Mouse (Mus musculus): ENCODE results near the gene Lalba. TPM values are rescaled to one million over a fixed set of nuclear protein-coding genes. Genes with fewer than 3 reads are reported as not detected.
"Not testable (repeated sequence)": the region's sequence is repeated elsewhere in the genome, so short reads cannot be mapped to it uniquely, and the experiment has no call there.

Lalba gene
- total RNA-seq, 2 experiments from 2014 or later: not detected

DNA sequence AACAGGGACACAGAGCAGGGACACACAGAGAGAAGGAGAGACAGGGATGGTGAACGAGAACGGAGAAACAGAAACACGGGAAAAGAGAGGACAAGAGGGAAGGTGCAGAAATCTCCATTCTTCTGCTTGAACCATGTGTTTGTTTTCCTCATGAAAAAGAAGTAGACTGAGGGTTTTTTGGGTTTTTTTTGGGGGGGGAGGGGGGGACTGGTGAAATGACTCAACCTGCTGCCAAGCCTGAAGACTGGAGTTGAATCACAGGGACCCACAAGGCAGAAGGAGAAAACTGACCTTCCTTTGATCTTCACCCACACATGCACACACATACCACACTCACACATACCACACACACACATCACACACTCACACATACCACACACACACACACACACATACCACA lies 20.8 kb upstream of the Lalba start:
- no peak for DNase-seq (ENCODE audit: low spot score in 2 of 2)
- intact Hi-C loops (cut with DNase I): loop anchor here (10.0 kb wide), 1 partner anchor 89 kb away; no protein-coding TSS in a partner anchor

DNA sequence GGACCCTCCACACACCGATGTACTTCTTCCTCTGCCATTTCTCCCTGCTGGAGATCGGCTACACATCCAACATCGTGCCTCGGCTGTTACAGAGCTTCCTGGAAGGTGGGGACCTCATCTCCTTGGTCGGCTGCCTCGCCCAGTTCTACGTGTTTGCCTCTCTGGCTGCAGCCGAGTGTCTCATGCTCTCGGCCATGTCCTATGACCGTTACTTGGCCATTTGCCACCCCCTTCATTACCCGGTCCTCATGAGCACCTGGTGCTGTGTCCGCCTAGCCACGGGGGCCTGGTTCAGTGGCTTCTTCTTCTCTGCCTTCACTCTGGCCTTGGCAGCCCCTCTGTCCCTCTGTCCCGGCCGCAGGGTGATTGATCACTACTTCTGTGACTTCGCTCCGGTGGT lies 15.1 kb upstream of the Lalba start:
- DNase-seq (ENCODE audit: low spot score in 2 of 2): no peak
- intact Hi-C loops (cut with DNase I): no loop called here

DNA sequence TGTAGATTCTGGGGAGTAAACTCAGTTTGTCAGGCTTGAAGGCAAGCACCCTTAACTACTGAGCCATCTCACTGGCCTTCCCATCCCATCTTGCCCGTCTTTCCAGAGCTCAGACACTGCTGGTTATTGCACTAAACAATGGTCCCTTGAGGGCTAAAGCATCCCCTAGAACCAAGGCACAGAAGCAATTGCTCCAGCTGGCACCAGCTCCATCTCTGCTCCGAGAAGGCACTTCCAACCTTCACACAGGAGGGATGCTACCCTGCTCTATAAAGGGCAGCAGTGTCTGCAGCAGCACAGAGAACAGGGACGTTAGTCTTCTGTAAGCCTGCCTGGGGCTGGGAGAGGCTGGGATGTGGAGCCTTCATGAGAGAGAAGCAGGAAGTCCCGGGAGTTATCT lies 9.6 kb upstream of the Lalba start, which contains the start of gene Olfr279:
Gene Olfr279, plus strand, starts transcription at position 301 of the 400 bp plus-strand sequence.
- no peak for DNase-seq (ENCODE audit: low spot score in 2 of 2)
- intact Hi-C loops (cut with DNase I): no loop called here

DNA sequence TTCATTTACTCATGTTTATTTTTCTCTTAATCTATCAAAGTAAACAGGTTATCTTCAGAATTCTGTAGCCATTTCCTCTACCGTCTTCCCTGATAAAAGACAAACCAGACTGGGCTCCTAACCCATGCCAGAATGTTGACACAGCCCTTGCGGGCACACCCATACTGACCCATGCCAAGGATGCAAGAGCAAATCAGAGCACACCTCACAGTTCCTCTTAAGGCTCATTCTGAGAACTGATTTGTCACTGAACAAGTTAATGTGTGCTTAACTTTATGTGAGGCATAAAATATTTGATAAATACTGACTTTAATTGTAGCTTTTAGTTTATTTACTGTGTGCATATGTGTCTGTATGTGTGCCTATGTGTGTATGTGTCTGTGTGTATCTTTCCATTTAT lies 8.8 kb upstream of the Lalba start:
- no peak for DNase-seq (ENCODE audit: low spot score in 2 of 2)
- intact Hi-C loops (cut with DNase I): no loop called here

DNA sequence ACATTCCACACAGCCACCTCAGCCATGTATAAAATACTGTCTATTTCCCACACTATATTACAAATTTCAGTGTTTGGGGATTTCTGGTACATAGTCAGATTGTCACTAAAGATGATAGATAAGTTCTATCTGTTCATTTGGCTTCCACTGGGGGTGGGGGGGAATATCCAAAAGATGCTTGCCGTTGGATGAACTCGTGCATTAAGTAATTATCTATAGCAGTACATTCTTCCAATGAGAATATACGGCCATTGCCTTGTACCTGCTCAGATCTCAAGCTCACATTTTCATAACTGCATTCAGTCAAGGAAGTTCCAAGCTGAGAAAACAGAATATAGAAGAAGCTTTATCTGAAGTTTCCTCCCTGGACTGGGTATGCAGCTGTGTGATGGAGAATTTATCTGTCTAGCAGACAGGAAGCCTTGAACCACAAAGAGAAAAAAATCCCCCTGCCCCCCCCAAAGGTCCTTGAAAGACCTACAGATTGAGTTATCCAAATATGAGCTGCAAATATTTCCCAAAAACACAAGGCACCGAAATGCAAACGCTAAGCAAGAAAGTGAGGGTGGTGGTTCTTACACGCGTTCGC lies 4.0 kb upstream of the Lalba start:
- intact Hi-C loops (cut with DNase I): no loop called here

DNA sequence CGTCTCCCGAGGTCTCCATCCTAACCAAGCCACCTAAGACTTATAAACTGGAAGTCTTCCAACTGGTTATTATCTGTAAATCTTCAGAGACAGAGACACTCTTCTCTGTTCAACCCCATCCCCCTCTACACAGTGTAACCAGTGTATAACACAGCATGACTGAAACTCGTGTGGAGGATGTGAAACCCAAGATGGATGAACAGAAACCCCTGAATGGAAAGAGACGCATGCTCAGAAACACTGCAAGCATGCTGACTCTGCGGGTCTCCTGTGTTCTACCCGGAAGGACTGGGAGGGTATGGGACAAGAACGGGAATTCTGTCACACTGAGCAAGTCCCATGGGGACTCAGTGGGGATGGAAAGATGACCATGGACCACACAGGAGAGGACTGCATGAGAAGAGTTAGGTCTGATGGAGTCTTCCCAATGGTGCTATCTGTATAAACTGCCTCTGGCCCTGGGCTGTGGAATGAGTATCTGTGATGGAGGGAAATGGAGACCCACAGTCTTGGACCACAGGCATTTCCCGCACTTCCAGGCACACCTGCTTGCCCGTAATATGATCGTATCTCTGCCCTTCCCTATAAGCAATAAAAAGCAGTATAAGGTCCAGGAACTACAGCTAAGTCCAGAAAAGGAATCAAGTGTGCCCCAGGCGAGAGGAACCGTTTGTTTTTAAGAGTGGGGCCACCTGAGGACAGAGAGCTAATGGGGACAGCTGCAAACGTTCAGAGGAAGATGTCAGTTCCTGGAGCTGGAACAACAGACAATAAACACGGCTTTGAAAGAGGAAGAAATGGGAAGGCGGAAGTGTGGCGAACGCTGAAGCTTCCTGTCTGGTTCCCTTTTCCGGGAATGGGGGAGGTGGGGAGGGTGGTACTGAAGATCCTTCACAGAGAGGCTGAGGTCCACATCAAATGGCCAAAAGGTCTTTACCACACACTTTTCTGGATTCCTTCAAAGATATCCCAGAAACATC lies 1.7 kb upstream of the Lalba start:
- intact Hi-C loops (cut with DNase I): no loop called here
- DNase-seq (ENCODE audit: low spot score in 2 of 2): no peak

More for the DNA sequence above, 4.0 kb upstream of the Lalba start:
- DNase-seq (ENCODE audit: low spot score in 2 of 2): no peak

DNA sequence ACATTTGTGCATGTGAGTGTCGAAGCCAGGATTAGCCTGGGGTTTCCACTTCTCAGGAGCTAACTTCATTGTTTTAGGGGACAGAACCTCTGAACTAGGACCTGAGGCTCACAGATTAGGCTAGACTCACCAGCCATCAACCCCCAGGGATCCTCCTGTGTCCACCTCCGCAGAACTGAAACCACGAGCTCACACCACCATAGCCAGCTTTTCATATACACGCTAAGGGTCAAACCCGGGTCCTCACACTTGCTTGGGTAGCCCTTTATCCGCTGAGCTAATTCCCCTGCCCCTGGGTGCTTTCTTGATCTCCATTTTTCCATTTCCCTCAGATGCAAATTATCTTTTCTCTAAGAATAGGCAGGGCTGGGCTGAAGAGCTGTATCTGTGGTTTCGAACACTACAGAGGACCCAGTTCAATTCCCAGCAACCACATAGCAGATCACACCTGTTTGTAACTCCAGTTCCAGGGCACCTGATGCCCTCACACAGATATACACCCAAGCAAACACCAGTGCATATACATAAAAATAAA lies 2.9 kb downstream of the Lalba start:
- intact Hi-C loops (cut with DNase I): no loop called here
- no peak for DNase-seq (ENCODE audit: low spot score in 2 of 2)

- no peak for DNase-seq (ENCODE audit: low spot score in 2 of 2)
- intact Hi-C loops (cut with DNase I): no loop called here
These were observed 6.2 kb downstream of the Lalba start for GRCm38 (mm10) chr15:98476281-98476680.

DNA sequence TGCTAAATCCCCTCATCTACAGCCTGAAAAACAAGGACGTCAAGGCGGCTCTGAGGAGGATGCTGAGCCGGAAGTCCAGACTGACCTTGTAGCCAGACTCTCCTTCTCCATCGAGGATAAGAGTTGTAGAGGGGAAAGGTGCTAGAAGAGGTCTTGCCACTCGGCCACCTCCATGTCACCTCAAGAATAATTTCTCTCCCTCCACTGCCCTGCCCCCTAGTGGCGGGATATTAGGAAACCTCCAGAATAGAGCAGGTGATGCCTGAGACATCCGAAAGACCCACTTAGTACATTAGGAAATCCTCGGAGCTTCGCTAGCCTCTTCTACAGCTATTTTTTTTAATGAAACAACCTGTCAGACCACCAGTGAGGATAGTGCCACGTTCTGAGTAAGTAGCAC lies 7.1 kb downstream of the Lalba start:
- DNase-seq (ENCODE audit: low spot score in 2 of 2): peak in 1 of 2 experiments; percentile 25
- intact Hi-C loops (cut with DNase I): no loop called here

DNA sequence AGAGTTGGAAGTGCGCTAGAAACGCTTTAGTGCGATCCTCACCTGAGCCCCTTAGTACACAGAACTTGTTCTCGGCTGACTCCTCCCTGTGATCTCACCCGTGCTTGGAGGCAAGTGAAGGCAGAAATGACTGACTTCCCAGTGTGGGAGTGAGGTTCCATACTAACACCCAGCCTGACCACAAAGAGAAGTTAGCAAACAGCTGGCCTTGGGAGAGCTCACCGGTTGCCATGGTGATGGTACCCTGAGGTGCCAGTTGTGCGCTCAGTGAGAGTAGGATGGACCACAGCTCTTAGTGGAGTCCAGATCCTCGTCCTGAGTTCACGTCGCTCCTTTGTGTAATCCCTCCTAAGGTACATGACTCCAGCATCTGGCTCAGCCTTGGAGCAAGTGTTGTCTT lies 7.6 kb downstream of the Lalba start:
- DNase-seq (ENCODE audit: low spot score in 2 of 2): no peak
- intact Hi-C loops (cut with DNase I): no loop called here

DNA sequence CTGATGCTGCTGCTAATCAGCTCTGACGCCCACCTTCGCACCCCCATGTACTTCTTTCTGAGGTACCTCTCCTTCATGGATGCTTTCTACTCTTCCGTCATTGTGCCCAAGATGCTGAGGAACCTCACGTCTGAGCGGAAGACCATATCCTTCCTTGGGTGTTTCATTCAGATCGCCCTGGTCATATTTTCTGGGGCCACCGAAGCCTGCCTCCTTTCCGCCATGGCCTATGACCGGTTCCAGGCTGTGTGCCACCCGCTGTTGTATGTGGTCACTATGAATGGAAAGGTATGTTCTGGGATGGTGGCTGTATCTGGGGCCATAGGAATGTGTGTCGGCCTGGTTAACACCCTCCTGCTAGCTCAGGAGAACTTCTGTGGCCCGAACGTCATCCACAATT lies 11.0 kb downstream of the Lalba start:
- intact Hi-C loops (cut with DNase I): no loop called here
- no peak for DNase-seq (ENCODE audit: low spot score in 2 of 2)

- intact Hi-C loops (cut with DNase I): no loop called here
- no peak for DNase-seq (ENCODE audit: low spot score in 2 of 2)
These were observed 12.9 kb downstream of the Lalba start, which contains the start of gene OR5BS1P for GRCm38 (mm10) chr15:98469596-98469995. TSS of gene OR5BS1P (plus strand) at chr15:98469896.

DNA sequence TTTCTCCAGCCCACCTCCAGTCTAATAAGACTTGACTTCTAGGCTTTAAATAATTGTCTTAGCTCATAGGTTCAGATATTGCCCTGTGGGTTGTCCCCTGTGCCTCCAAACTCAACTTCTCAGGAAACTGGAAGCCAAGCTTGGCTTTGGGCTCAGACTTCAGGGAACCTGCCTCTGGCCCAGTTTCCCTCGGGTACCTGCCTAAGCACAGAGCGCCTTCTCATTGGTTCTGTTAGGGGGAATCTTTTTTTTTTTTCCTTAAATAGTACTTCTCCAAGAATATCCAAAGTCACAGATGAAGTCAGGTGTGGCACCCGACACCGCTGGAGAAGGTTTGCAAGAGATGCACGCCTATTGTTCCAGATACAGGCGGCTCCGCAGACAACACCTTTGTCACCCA lies 30.2 kb downstream of the Lalba start, which contains the start of gene Olfr281:
Gene Olfr281, plus strand, starts transcription at position 301 of the 400 bp plus-strand sequence.
- intact Hi-C loops (cut with DNase I): no loop called here
- DNase-seq (ENCODE audit: low spot score in 2 of 2): no peak

GRCm38 (mm10) chr15:98448521-98448920 lies 34.0 kb downstream of the Lalba start:
- no peak for DNase-seq (ENCODE audit: low spot score in 2 of 2)
- intact Hi-C loops (cut with DNase I): no loop called here

DNA sequence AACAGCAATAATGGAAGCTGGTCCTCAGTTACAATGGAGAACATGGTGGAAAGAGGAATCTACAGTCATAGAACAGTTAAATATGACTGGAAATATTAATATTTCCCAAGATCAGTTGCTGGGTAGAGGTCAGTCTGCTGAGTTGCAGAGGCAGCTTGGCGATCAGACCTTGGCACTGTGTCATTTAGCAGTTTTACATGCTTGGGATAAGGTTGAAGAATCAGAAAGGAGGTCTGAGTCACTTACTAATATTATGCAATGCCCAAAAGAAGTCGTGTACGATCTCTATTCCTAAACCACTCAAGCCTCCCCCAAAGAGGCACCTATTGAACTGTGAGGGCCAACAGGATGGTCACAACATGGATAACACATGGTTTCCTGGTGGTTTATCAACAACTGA lies 38.0 kb downstream of the Lalba start:
- intact Hi-C loops (cut with DNase I): no loop called here
- no peak for DNase-seq (ENCODE audit: low spot score in 2 of 2)

GRCm38 (mm10) chr15:98430925-98431324 lies 51.6 kb downstream of the Lalba start, which contains the start of gene Olfr282:
TSS of gene Olfr282 (plus strand) at chr15:98431225.
- DNase-seq (ENCODE audit: low spot score in 2 of 2); intact Hi-C loops (cut with DNase I): not testable (repeated sequence)
